Mouse (Mus musculus): ENCODE results near the gene St6galnac3. TPM values are rescaled to one million over a fixed set of nuclear protein-coding genes. Genes with fewer than 3 reads are reported as not detected.

Gene St6galnac3
- total RNA-seq, 2 experiments from 2014 or later, result 1.3 to 2.6 TPM

- intact Hi-C loops (cut with DNase I), result no loop called here
- H3K27ac ChIP-seq, result no peak overlapping the region
- TF ChIP-seq CTCF (IDR thresholded peaks at IDR 0.05), result no peak
- H3K4me3 ChIP-seq, result no peak overlapping the region
- DNase-seq, result no peak
Observed at GRCm38 (mm10) chr3:153577286-153577685, 147.7 kb downstream of the St6galnac3 start.

GRCm38 (mm10) chr3:153571152-153571551, 153.8 kb downstream of the St6galnac3 start:
- no peak for TF ChIP-seq CTCF (IDR thresholded peaks at IDR 0.05)
- intact Hi-C loops (cut with DNase I), result no loop called here
- Histone ChIP-seq H3K4me3 (no peak overlapping the region), H3K27ac (no peak overlapping the region)
- DNase-seq, result no peak

GRCm38 (mm10) chr3:153568815-153569214, 156.2 kb downstream of the St6galnac3 start:
- DNase-seq, result no peak
- no peak overlapping the region for H3K4me3 ChIP-seq
- H3K27ac ChIP-seq, result no peak overlapping the region
- intact Hi-C loops (cut with DNase I), result no loop called here
- no peak for TF ChIP-seq CTCF (IDR thresholded peaks at IDR 0.05)

GRCm38 (mm10) chr3:153567913-153568312, 157.1 kb downstream of the St6galnac3 start:
- no peak for DNase-seq
- no peak overlapping the region for H3K4me3 ChIP-seq
- intact Hi-C loops (cut with DNase I), result no loop called here
- TF ChIP-seq CTCF (IDR thresholded peaks at IDR 0.05), result no peak
- H3K27ac ChIP-seq, result no peak overlapping the region

- TF ChIP-seq CTCF (IDR thresholded peaks at IDR 0.05), result no peak
- Histone ChIP-seq H3K4me3 (no peak overlapping the region), H3K27ac (no peak overlapping the region)
- intact Hi-C loops (cut with DNase I), result no loop called here
- DNase-seq, result no peak
Observed at GRCm38 (mm10) chr3:153567512-153567911, 157.5 kb downstream of the St6galnac3 start.

GRCm38 (mm10) chr3:153566100-153566499, 158.9 kb downstream of the St6galnac3 start:
- no peak overlapping the region for H3K4me3 ChIP-seq
- intact Hi-C loops (cut with DNase I), result no loop called here
- no peak for TF ChIP-seq CTCF (IDR thresholded peaks at IDR 0.05)
- no peak for DNase-seq
- H3K27ac ChIP-seq, result no peak overlapping the region

GRCm38 (mm10) chr3:153560897-153561296, 164.1 kb downstream of the St6galnac3 start:
- TF ChIP-seq CTCF (IDR thresholded peaks at IDR 0.05), result no peak
- intact Hi-C loops (cut with DNase I), result no loop called here
- Histone ChIP-seq H3K27ac (no peak overlapping the region), H3K4me3 (no peak overlapping the region)
- DNase-seq, result no peak

GRCm38 (mm10) chr3:153559586-153559985, 165.4 kb downstream of the St6galnac3 start:
- intact Hi-C loops (cut with DNase I), result no loop called here
- H3K27ac ChIP-seq, result no peak overlapping the region
- DNase-seq, result no peak
- no peak for TF ChIP-seq CTCF (IDR thresholded peaks at IDR 0.05)
- H3K4me3 ChIP-seq, result no peak overlapping the region

GRCm38 (mm10) chr3:153556621-153557020, 168.4 kb downstream of the St6galnac3 start:
- intact Hi-C loops (cut with DNase I), result no loop called here
- no peak for TF ChIP-seq CTCF (IDR thresholded peaks at IDR 0.05)
- no peak overlapping the region for H3K4me3 ChIP-seq
- peak; percentile 26 for DNase-seq
- H3K27ac ChIP-seq, result no peak overlapping the region

GRCm38 (mm10) chr3:153553712-153554111, 171.3 kb downstream of the St6galnac3 start:
- Histone ChIP-seq H3K4me3 (no peak overlapping the region), H3K27ac (no peak overlapping the region)
- no peak for TF ChIP-seq CTCF (IDR thresholded peaks at IDR 0.05)
- intact Hi-C loops (cut with DNase I), result no loop called here
- DNase-seq, result no peak

GRCm38 (mm10) chr3:153553226-153553625, 171.7 kb downstream of the St6galnac3 start:
- TF ChIP-seq CTCF (IDR thresholded peaks at IDR 0.05), result no peak
- no peak overlapping the region for H3K4me3 ChIP-seq
- no peak overlapping the region for H3K27ac ChIP-seq
- DNase-seq, result no peak
- intact Hi-C loops (cut with DNase I), result no loop called here

GRCm38 (mm10) chr3:153546936-153547683, 177.9 kb downstream of the St6galnac3 start:
- intact Hi-C loops (cut with DNase I), result no loop called here
- no peak for TF ChIP-seq CTCF (IDR thresholded peaks at IDR 0.05)
- H3K27ac ChIP-seq, result no peak overlapping the region
- no peak overlapping the region for H3K4me3 ChIP-seq
- DNase-seq, result no peak

- Histone ChIP-seq H3K4me3 (no peak overlapping the region), H3K27ac (no peak overlapping the region)
- TF ChIP-seq CTCF (IDR thresholded peaks at IDR 0.05), result no peak
- intact Hi-C loops (cut with DNase I), result no loop called here
- DNase-seq, result no peak
Observed at GRCm38 (mm10) chr3:153539851-153540250, 185.1 kb downstream of the St6galnac3 start.

- Histone ChIP-seq H3K27ac (no peak overlapping the region), H3K4me3 (no peak overlapping the region)
- no peak for TF ChIP-seq CTCF (IDR thresholded peaks at IDR 0.05)
- intact Hi-C loops (cut with DNase I), result no loop called here
- DNase-seq, result no peak
Observed at GRCm38 (mm10) chr3:153538396-153538795, 186.6 kb downstream of the St6galnac3 start.

Data from gastrocnemius, adult 2 months (tissue).